Mouse (Mus musculus) cerebellum, adult 2 months (tissue): ENCODE measurements at regions not wholly inside any gene's neighbourhood (a gene's known extent, or its start where the extent isn't known, plus 50 kb on each side); places are given as distances from the start of the nearest gene placed in this dataset.
"Not testable (repeated sequence)": the region's sequence is repeated elsewhere in the genome, so short reads cannot be mapped to it uniquely, and the experiment has no call there.

Source experiments
- DNase-seq, 2 experiments: peaks; one replicate each; pipeline ENCODE4 v3.0.0; 2021
- H3K27ac ChIP-seq: fragments of 200-500 bp; 2 replicates; pipeline ENCODE4 v1.5.1; 2012; ENCODE audit warnings: low read length, control low read depth, inconsistent platforms; ENCODE audit not compliant: insufficient read depth
- H3K27me3 ChIP-seq: fragments of 200-500 bp; 2 replicates; pipeline ENCODE4 v1.6.1; 2012; ENCODE audit warnings: inconsistent platforms, mild to moderate bottlenecking, low read length, moderate library complexity; ENCODE audit not compliant: control insufficient read depth, insufficient read depth
- H3K4me1 ChIP-seq: fragments of 200-500 bp; 2 replicates; pipeline ENCODE4 v1.6.1; 2011; ENCODE audit warnings: low read length; ENCODE audit not compliant: control insufficient read depth, insufficient read depth
- H3K4me3 ChIP-seq: fragments of 200-500 bp; replicated peaks from 2 replicates; pipeline ENCODE3; 2011; ENCODE audit warnings: mild to moderate bottlenecking, low read depth, low read length, control low read depth; ENCODE audit not compliant: insufficient read depth
- CTCF ChIP-seq: fragments of 200-500 bp; IDR thresholded peaks from 2 replicates; pipeline ENCODE4 v1.5.1; 2011; ENCODE audit warnings: low read depth, mild to moderate bottlenecking, control low read depth, low read length, moderate library complexity, borderline replicate concordance; ENCODE audit not compliant: insufficient read depth
- POLR2A ChIP-seq: fragments of 200-500 bp; IDR thresholded peaks from 2 replicates; pipeline ENCODE4 v1.6.1; 2011; ENCODE audit warnings: low read length, control low read depth, borderline replicate concordance; ENCODE audit not compliant: insufficient read depth
- WGBS: fragments of 180-500 bp; shearing (Covaris S2); methylation state at CpG from one replicate; pipeline ENCODE4 v1.1.7; 2018; 5-methylcytosine and 5-hydroxymethylcytosine counted together

DNA sequence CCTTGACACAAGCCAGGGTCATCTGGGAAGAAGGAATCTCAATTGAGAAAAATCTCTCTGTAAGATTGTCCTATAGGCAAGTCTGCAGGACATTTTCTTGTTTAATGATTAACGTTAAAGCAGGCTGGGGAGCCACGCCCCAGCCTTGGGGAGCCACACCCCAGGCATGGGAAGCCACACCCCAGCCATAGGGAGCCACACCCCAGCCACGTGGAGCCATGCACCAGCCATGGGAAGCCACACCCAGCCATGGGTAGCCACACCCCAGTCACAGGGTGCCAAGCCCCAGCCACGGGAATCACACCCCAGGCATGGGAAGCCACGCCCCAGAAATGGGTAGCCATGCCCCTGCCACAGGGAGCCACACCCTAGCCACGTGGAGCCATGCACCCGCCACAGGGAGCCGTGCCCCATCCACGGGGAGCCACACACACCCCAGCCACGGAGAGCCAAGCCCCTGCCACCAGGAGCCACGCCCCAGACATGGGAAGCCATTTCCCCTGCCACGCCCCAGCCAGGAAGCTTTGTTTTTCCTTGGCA lies 94.8 kb upstream of the A430005L14Rik start:
- DNase-seq: no peak
- WGBS: 71% methylated on average over 12 of the region's 12 CpGs
- TF ChIP-seq CTCF (no peak), POLR2A (no peak)
- Histone ChIP-seq H3K27me3 (no peaks in the 10 kb centered on the region), H3K4me1 (no peaks in the 10 kb centered on the region), H3K27ac (no peak overlapping the region), H3K4me3 (no peak overlapping the region)

DNA sequence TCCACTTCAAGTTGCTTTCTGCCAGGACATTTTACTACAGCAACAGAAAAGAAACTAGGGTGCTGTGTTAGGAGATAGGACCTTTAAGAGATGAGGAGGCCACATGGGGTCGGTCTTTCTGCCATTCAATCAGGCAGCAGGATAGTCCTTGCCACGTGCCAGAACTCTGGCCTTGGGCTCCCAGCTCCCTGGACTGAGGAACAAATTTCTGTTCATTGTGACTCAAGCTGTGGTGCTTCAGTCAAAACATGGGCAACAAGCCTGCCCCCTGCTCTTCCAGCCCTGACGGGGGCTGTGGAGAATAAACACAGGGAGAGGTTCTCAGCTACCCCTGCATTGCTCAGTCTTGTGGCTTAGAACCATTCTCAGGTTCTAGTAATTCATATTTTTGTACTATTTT lies 84.7 kb upstream of the A430005L14Rik start:
- TF ChIP-seq POLR2A: no peak
- H3K27me3 ChIP-seq: no peaks in the 10 kb centered on the region
- no peak for DNase-seq
- H3K27ac ChIP-seq: no peak overlapping the region
- no peaks in the 10 kb centered on the region for H3K4me1 ChIP-seq
- 45% methylated on average over 3 of the region's 3 CpGs for WGBS
- H3K4me3 ChIP-seq: no peak overlapping the region

DNA sequence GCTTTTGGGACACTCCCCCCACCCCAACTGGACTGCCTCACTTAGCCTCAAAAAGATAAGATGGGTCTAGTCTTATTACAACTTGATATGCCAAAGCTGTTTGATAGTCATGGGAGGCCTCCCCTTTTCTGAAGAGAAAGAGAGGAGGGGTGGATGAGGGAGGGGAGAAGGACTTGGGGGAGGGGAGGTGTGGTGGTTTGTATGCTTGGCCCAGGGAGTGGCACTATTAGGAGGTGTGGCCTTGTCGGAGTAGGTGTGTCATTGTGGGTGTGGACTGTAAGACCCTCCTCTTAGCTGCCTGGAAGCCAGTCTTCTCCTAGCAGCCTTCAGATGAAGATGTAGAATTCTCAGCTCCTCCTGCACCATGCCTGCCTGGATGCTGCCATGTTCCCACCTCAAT lies 82.0 kb upstream of the A430005L14Rik start:
- not testable (repeated sequence) for H3K27ac ChIP-seq, H3K27me3 ChIP-seq, H3K4me3 ChIP-seq, H3K4me1 ChIP-seq, DNase-seq
- WGBS: 100% methylated on average over 1 of the region's 1 CpGs

DNA sequence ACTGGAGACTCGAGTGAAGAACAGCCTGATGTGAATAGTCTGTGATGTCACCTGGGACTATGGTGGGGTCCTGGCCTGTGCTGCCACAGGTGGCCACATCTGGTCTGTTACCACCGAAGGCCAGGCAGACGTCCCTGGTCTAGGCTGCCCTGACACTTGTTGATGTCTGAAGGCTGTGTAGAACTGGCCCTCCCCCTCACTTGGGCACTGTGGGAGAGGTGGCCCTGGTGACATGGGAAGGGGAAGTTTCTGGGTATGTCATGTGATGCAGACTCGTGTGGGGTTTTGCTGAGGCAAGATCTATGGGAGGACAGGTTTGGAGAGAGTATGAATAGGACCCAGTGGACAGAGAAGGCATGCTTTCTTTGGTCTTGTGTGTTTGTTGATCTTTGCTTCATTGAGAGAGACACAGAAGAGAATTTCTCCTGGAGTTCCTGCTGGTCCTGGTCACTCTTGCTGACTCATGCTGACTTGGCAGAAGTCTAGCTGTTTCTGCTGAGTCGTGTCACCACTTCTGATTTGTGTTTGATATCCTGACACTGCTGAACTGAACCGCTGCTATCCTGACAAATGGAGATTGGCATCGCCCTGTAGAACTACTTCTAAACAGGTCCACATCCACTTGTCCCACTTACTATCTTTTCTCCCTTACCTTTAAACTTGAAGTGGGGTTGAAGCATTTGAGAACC lies 79.9 kb upstream of the A430005L14Rik start:
- no peaks in the 10 kb centered on the region for H3K4me1 ChIP-seq
- no peak for TF ChIP-seq POLR2A
- no peak for TF ChIP-seq CTCF
- no peak overlapping the region for H3K4me3 ChIP-seq
- DNase-seq: no peak
- no peaks in the 10 kb centered on the region for H3K27me3 ChIP-seq
- WGBS: 77% methylated on average over 7 of the region's 7 CpGs
- no peak overlapping the region for H3K27ac ChIP-seq

- TF ChIP-seq CTCF (no peak), POLR2A (no peak)
- Histone ChIP-seq H3K27me3 (no peaks in the 10 kb centered on the region), H3K4me1 (peaks cover 8% of the 10 kb centered on the region), H3K4me3 (no peak overlapping the region), H3K27ac (no peak overlapping the region)
- 60% methylated on average over 3 of the region's 3 CpGs for WGBS
- no peak for DNase-seq
Measured at GRCm38 (mm10) chr4:153883057-153883456, 74.0 kb upstream of the A430005L14Rik start.

DNA sequence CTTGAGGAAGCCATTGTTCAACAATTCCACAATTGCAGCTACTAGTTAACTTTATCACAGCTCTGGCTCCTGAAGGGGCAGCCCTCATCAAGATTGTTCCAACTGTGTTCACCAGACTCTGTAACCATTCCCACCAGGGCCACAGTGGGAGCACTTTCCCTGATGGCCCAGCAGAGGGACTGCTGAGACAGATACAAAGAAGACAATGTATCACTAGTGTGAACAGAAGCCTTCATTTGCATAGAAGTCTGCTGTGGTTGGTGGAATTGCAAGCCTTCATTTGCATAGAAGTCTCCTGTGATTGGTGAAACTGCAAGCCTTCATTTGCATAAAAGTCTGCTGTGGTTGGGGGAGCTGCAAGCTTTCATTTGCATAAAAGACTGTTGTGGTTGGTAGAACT lies 73.0 kb upstream of the A430005L14Rik start:
- no peak for TF ChIP-seq POLR2A
- TF ChIP-seq CTCF: no peak
- H3K27me3 ChIP-seq: no peaks in the 10 kb centered on the region

DNA sequence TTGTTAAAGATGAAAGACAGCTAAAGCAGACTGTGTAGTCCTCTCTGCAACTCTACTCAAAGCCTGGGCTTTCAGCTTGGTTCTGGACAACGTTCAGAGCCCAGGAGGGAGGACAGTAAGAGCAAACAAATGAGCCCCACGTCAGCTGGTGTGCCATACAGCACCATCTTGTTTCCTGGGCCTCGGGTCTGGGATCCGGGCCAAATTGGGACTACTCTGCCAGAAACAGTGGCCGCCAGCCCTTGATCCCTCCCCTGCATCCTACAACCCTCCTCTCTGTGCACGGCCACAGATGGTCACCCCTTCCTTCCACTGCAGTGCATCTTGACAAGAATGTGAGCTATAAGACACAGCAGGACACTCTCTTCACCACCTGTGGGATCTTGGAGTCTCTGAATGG lies 71.2 kb upstream of the A430005L14Rik start:
- H3K27ac ChIP-seq: no peak overlapping the region; the same call in 1 of the 2 replicates
- peak; percentile 58 to 70 for DNase-seq
- WGBS: 11% methylated on average over 6 of the region's 6 CpGs
- no peak overlapping the region for H3K4me3 ChIP-seq
- peaks cover 10% of the 10 kb centered on the region for H3K4me1 ChIP-seq
- H3K27me3 ChIP-seq: no peaks in the 10 kb centered on the region
- TF ChIP-seq CTCF (no peak), POLR2A (no peak)

More for the DNA sequence above, 73.0 kb upstream of the A430005L14Rik start:
- H3K27ac ChIP-seq: no peak overlapping the region
- no peak for DNase-seq
- no peak overlapping the region for H3K4me3 ChIP-seq
- peaks cover 8% of the 10 kb centered on the region for H3K4me1 ChIP-seq

DNA sequence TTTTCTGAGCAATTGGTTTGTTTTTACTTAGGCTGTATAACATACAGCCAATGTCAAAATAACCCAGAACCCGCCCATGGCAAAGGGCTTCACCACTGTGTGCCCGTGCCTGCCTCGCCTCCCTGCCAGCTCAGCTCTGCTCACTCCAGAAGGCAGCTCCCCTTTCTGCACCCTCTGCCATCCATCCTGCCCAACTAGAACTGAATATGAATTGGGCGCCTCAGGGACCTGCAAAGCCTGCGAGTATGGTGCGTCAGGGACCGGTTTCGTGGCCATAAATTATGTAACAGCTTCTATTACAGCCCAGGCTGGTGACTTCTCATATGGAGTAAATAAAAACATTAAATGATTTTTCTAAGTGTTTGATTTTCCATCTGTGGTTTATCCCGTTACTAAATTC lies 66.9 kb upstream of the A430005L14Rik start:
- 59% methylated on average over 9 of the region's 9 CpGs for WGBS
- Histone ChIP-seq H3K27me3 (no peaks in the 10 kb centered on the region), H3K4me3 (no peak overlapping the region), H3K27ac (no peak overlapping the region), H3K4me1 (peaks cover 10% of the 10 kb centered on the region)
- TF ChIP-seq CTCF (no peak), POLR2A (no peak)
- DNase-seq: no peak
